Mouse (Mus musculus) lung, embryonic 14.5 days (tissue): ENCODE measurements around the gene Itgb2. TPM values are rescaled to one million over a fixed set of nuclear protein-coding genes. Genes with fewer than 3 reads are reported as not detected.

ENCODE experiments used
- ATAC-seq: fragments of 200-750 bp; cut with Nextera tagmentation; 2 replicates; pipeline ENCODE4 v1.8.0; 2017; ENCODE audit warnings: mild to moderate bottlenecking, moderate TSS enrichment, moderate library complexity; ENCODE audit not compliant: insufficient read depth
- DNase-seq: peaks from one replicate; pipeline ENCODE4 v3.0.0-alpha.2; 2015
- H3K27ac ChIP-seq: fragments of 300-500 bp; sonication (generic); 2 replicates; pipeline ENCODE4 v1.5.1; 2014; ENCODE audit warnings: low read depth, mild to moderate bottlenecking, moderate library complexity
- H3K27me3 ChIP-seq: fragments of 300-500 bp; sonication (generic); 2 replicates; pipeline ENCODE4 v1.6.1; 2014; ENCODE audit warnings: low read length, control low read depth; ENCODE audit not compliant: insufficient read depth
- H3K36me3 ChIP-seq: fragments of 300-500 bp; sonication (generic); 2 replicates; pipeline ENCODE4 v1.6.1; 2014; ENCODE audit warnings: control low read depth; ENCODE audit not compliant: insufficient read depth
- H3K4me1 ChIP-seq: fragments of 300-500 bp; sonication (generic); 2 replicates; pipeline ENCODE4 v1.6.1; 2014; ENCODE audit warnings: antibody characterized with exemption, control low read depth; ENCODE audit not compliant: insufficient read depth
- H3K4me2 ChIP-seq: fragments of 300-500 bp; sonication (generic); 2 replicates; pipeline ENCODE4 v1.6.1; 2014; ENCODE audit warnings: mild to moderate bottlenecking
- H3K4me3 ChIP-seq: fragments of 300-500 bp; sonication (generic); 2 replicates; pipeline ENCODE4 v1.5.1; 2014; ENCODE audit warnings: low read depth, low read length
- H3K9ac ChIP-seq: fragments of 300-500 bp; sonication (generic); 2 replicates; pipeline ENCODE4 v1.6.1; 2014
- H3K9me3 ChIP-seq: fragments of 300-500 bp; sonication (generic); 2 replicates; pipeline ENCODE4 v1.6.1; 2016; ENCODE audit warnings: low read depth, low read length, control low read depth
- CTCF ChIP-seq: IDR thresholded peaks from 2 replicates; pipeline ENCODE4 v1.5.1; 2016; ENCODE audit warnings: antibody characterized with exemption, low read depth
- WGBS: fragments of 180-500 bp; shearing (Covaris S2); extraction: QIAGEN DNeasy Blood & Tissue Kit; methylation state at CpG from one replicate; pipeline ENCODE4 v1.1.7; 2014; 5-methylcytosine and 5-hydroxymethylcytosine counted together
- polyA plus RNA-seq: library from polyadenylated mRNA; unstranded; fragments of >200 nt; fragmentation: Nextera tagmentation; extraction: Ambion mirVana; gene quantifications from 2 replicates; pipeline ENCODE4 v1.2.1, GENCODE M21; 2014

The Itgb2 gene
- polyA plus RNA-seq, 1 experiment from 2014 or later: 2.0 TPM

GRCm38 (mm10) chr10:77539320-77539945 lies 9.4 kb downstream of the Itgb2 start:
- Histone ChIP-seq H3K4me1 (no peaks in the 10 kb centered on the region), H3K27me3 (no peaks in the 10 kb centered on the region), H3K4me2 (no peak overlapping the region), H3K9me3 (no peaks in the 10 kb centered on the region), H3K4me3 (no peak overlapping the region), H3K27ac (no peak overlapping the region), H3K9ac (no peak overlapping the region), H3K36me3 (no peaks in the 10 kb centered on the region)
- 69% methylated on average over 7 of the region's 7 CpGs for WGBS
- no peak for ATAC-seq
- TF ChIP-seq CTCF: no peak
- no peak for DNase-seq

- Histone ChIP-seq H3K4me1 (no peaks in the 10 kb centered on the region), H3K4me2 (no peak overlapping the region), H3K9me3 (no peaks in the 10 kb centered on the region), H3K27ac (no peak overlapping the region), H3K9ac (no peak overlapping the region), H3K4me3 (no peak overlapping the region), H3K36me3 (no peaks in the 10 kb centered on the region), H3K27me3 (no peaks in the 10 kb centered on the region)
- 74% methylated on average over 4 of the region's 4 CpGs for WGBS
- DNase-seq (no peak), ATAC-seq (no peak)
- no peak for TF ChIP-seq CTCF
Observed at GRCm38 (mm10) chr10:77540576-77541102, 10.6 kb downstream of the Itgb2 start.

DNA sequence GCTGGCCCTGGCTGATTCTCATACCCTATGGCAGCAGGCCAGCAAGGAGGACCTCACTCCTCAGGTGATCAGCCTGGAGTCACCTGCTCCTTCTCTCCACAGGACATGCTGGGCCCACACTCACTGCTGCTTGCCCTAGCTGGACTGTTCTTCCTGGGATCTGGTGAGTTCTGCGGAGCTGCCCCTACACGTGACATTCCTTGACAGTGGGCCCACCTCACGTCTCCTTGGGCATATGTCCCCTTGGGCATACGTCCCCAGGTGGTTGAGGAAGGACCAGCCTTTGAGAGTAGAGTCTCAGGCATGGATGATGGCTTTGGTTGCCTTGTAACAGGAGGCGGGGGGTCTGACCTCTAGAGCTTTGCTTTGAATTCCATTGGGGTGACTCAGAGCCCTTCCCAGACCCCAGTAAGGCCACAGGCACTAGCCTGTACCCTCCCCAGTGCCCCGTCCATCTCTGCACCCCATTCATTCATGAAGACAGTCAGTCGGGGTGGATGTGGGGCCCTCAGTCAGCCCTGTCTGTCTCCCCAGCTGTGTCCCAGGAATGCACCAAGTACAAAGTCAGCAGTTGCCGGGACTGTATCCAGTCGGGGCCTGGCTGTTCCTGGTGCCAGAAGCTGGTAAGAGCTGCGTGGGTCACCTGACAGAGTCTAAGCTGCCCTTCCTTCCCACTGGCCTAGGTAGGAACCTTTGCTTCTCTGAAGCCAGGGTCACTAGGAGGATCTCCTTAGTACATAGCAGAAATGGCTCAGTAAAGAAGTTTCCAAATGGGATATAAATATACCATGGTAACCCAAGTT lies 12.0 kb downstream of the Itgb2 start:
- 66% methylated on average over 10 of the region's 10 CpGs for WGBS
- H3K9me3 ChIP-seq: no peaks in the 10 kb centered on the region
- no peak for ATAC-seq
- H3K27ac ChIP-seq: no peak overlapping the region
- TF ChIP-seq CTCF: no peak
- no peak overlapping the region for H3K4me3 ChIP-seq
- no peak overlapping the region for H3K4me2 ChIP-seq
- H3K9ac ChIP-seq: no peak overlapping the region
- H3K36me3 ChIP-seq: no peaks in the 10 kb centered on the region
- no peak for DNase-seq
- no peaks in the 10 kb centered on the region for H3K27me3 ChIP-seq
- H3K4me1 ChIP-seq: no peaks in the 10 kb centered on the region

GRCm38 (mm10) chr10:77543226-77543625 lies 13.2 kb downstream of the Itgb2 start:
- H3K36me3 ChIP-seq: no peaks in the 10 kb centered on the region
- no peak overlapping the region for H3K4me3 ChIP-seq
- no peak for ATAC-seq
- H3K9me3 ChIP-seq: no peaks in the 10 kb centered on the region
- no peak overlapping the region for H3K27ac ChIP-seq
- H3K4me2 ChIP-seq: no peak overlapping the region
- H3K9ac ChIP-seq: no peak overlapping the region
- 38% methylated on average over 7 of the region's 7 CpGs for WGBS
- no peaks in the 10 kb centered on the region for H3K27me3 ChIP-seq
- peak; percentile 64 for DNase-seq
- TF ChIP-seq CTCF: peak; percentile 57
- no peaks in the 10 kb centered on the region for H3K4me1 ChIP-seq

DNA sequence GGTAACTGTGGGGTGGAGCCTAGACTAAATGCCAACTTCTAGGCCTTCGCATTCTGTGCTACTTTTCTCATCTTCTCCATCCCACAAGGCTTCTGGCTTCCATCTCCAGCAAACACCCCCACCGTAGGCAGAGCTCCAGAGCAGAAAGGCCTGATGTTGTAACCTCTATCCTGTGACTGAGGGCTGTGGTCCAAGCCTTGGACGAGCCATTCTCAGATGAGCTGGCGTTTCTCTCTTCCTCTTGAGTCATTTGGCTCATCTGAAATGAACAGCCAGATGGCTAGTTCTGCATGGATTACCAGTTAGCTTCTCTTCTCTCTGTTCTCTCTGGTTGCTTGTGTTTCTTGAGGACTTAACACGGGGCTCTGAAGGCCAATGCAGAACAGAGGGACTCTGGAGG lies 14.9 kb downstream of the Itgb2 start:
- no peak for TF ChIP-seq CTCF
- DNase-seq (no peak), ATAC-seq (no peak)
- Histone ChIP-seq H3K4me1 (no peaks in the 10 kb centered on the region), H3K27me3 (no peaks in the 10 kb centered on the region), H3K36me3 (no peaks in the 10 kb centered on the region), H3K27ac (no peak overlapping the region), H3K9ac (no peak overlapping the region), H3K4me2 (no peak overlapping the region), H3K9me3 (no peaks in the 10 kb centered on the region), H3K4me3 (no peak overlapping the region)
- 64% methylated on average over 5 of the region's 5 CpGs for WGBS

DNA sequence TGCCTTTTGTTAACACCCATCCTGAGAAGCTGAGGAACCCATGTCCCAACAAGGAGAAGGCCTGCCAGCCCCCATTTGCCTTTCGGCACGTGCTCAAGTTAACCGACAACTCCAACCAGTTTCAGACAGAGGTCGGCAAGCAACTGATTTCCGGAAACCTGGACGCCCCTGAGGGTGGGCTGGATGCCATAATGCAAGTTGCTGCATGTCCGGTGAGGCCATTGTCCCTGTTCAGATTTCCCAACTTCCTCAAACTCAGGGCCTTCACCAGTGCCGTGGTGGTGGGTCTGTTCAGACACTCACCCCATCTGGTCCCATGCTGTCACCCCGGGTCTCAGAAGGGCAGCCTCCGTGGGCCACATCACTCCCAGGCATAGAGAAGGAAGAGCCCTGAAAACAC lies 18.5 kb downstream of the Itgb2 start:
- Histone ChIP-seq H3K36me3 (no peaks in the 10 kb centered on the region), H3K9me3 (no peaks in the 10 kb centered on the region), H3K4me3 (no peak overlapping the region), H3K27me3 (no peaks in the 10 kb centered on the region), H3K27ac (no peak overlapping the region), H3K4me2 (no peak overlapping the region), H3K4me1 (no peaks in the 10 kb centered on the region), H3K9ac (no peak overlapping the region)
- ATAC-seq: no peak
- no peak for DNase-seq
- no peak for TF ChIP-seq CTCF
- WGBS: 81% methylated on average over 10 of the region's 10 CpGs

DNA sequence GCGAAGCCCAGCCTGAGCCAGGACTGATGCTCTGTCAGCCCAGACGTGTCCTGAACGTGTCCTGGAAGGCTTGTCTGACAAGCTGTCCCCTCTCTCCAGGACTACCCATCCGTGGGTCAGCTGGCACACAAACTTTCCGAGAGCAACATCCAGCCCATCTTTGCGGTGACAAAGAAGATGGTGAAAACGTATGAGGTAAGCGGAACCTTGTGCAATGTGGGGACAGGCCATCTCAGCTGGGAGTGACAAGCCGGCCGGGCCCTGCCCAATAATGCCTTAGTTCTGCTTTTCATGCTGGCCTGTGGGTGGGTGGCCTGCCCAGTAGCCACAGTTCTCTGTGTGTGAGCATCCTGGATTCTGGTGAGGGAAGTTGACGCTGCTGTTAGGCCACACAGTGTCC lies 20.8 kb downstream of the Itgb2 start:
- Histone ChIP-seq H3K27ac (no peak overlapping the region), H3K4me3 (no peak overlapping the region), H3K4me2 (no peak overlapping the region), H3K9ac (no peak overlapping the region), H3K4me1 (no peaks in the 10 kb centered on the region), H3K9me3 (no peaks in the 10 kb centered on the region), H3K36me3 (no peaks in the 10 kb centered on the region), H3K27me3 (no peaks in the 10 kb centered on the region)
- ATAC-seq (no peak), DNase-seq (no peak)
- no peak for TF ChIP-seq CTCF
- 66% methylated on average over 11 of the region's 11 CpGs for WGBS
